Mouse (Mus musculus) liver, postnatal 0 days (tissue): ENCODE measurements around the gene Slc6a20b.

Experiments used
- CTCF ChIP-seq: sonication (generic); IDR thresholded peaks from 2 replicates; pipeline ENCODE4 v1.5.1; 2016; ENCODE audit warnings: antibody characterized with exemption, low read depth
- EP300 ChIP-seq: IDR thresholded peaks from 2 replicates; pipeline ENCODE4 v1.6.1; 2016; ENCODE audit warnings: antibody characterized with exemption, low read depth, mild to moderate bottlenecking

GRCm38 (mm10) chr9:123636771-123637170, 4.4 kb upstream of the Slc6a20b start:
- TF ChIP-seq CTCF (no peak), EP300 (no peak)
